Mouse (Mus musculus) MEL (cell line): Measurements from ENCODE around the gene Nsd2.

Experiments used
- MAX ChIP-seq: IDR thresholded peaks from 2 replicates; pipeline ENCODE4 v1.6.1; 2011; ENCODE audit warnings: low read length, improper control_type of control experiment
- POLR2A ChIP-seq, 2 experiments: IDR thresholded peaks; 2 replicates each; pipeline ENCODE4 v1.6.1; 2011 to 2012; ENCODE audit warnings: low read length in 2 of 2, mild to moderate bottlenecking in 2 of 2, control low read depth in 1 of 2, improper control_type of control experiment in 1 of 2, low read depth in 1 of 2, moderate library complexity in 1 of 2; ENCODE audit not compliant: control insufficient read depth in 1 of 2, insufficient read depth in 1 of 2, poor library complexity in 1 of 2

DNA sequence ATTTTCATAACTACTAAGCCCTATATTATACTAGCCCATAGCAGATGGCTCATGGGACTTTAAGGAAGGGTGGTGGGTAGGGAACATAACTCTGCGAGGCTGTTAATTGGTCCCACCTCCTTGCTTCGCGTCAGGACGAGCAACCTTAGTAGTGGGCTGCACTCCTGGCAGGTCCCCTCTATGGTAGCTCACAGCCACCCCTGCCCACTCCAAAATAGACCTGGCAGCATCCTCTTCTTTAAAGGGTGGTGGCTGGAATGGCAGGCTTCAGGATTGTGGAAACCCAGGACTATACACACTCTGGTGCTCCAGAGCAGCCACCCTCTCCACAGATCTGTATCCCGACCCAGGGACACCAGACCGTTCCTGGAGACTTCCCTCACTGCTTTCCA lies 37.5 kb upstream of the Nsd2 start:
- TF ChIP-seq MAX, result no peak
- no peak for TF ChIP-seq POLR2A (IDR thresholded peaks at IDR 0.05; ENCODE audit: control insufficient read depth in 1 of 2, insufficient read depth in 1 of 2, low read depth in 1 of 2, low read length in 2 of 2, poor library complexity in 1 of 2)
